Mouse (Mus musculus) CH12.LX (cell line): ENCODE results near the gene Taf8. TPM values are rescaled to one million over a fixed set of nuclear protein-coding genes. Genes with fewer than 3 reads are reported as not detected.

ENCODE experiments used
- DNase-seq: peaks from one replicate; pipeline ENCODE4 v3.0.0-alpha.2; 2013; ENCODE audit errors: extremely low read depth
- H3K27ac ChIP-seq: 2 replicates; pipeline ENCODE4 v1.5.1; 2012; ENCODE audit warnings: low read depth, mild to moderate bottlenecking, control low read depth, moderate library complexity; ENCODE audit not compliant: insufficient read depth
- H3K27me3 ChIP-seq: replicated peaks from 2 replicates; pipeline ENCODE3; 2012; ENCODE audit warnings: inconsistent platforms
- H3K36me3 ChIP-seq, 2 experiments: replicated peaks in 1 of 2; 2 replicates each; pipeline versions ENCODE3 to v1.6.1; 2012; ENCODE audit warnings: inconsistent platforms in 1 of 2, low read length in 1 of 2, mild to moderate bottlenecking in 1 of 2, mixed read lengths in 1 of 2, moderate library complexity in 1 of 2; ENCODE audit not compliant: control insufficient read depth in 1 of 2, insufficient read depth in 1 of 2
- H3K4me1 ChIP-seq, 2 experiments: 2 replicates each; pipeline ENCODE4 v1.6.1; 2012; ENCODE audit warnings: inconsistent platforms in 1 of 2, moderate library complexity in 1 of 2; ENCODE audit not compliant: insufficient read depth in 2 of 2, control insufficient read depth in 1 of 2
- H3K4me2 ChIP-seq: 2 replicates; pipeline ENCODE4 v1.6.1; 2012; ENCODE audit warnings: low read depth, mild to moderate bottlenecking, control low read depth; ENCODE audit not compliant: poor library complexity, insufficient read depth, severe bottlenecking
- H3K4me3 ChIP-seq, 3 experiments: fragments of 150-350 bp in 1 of 3; sonication (generic) in 1 of 3; replicated peaks in 1 of 3; 2 replicates each; pipeline versions ENCODE3 to v1.5.1; 2011 to 2012; ENCODE audit warnings: low read depth in 2 of 3, low read length in 2 of 3, mild to moderate bottlenecking in 2 of 3, moderate library complexity in 2 of 3, control low read depth in 1 of 3, improper control_type of control experiment in 1 of 3, inconsistent platforms in 1 of 3, mixed read lengths in 1 of 3; ENCODE audit not compliant: poor library complexity in 1 of 3
- H3K79me2 ChIP-seq: replicated peaks from 2 replicates; pipeline ENCODE4 v1.6.1; 2012; ENCODE audit warnings: mild to moderate bottlenecking, moderate library complexity; ENCODE audit not compliant: control insufficient read depth, poor library complexity, insufficient read depth, severe bottlenecking; ENCODE audit errors: extremely low read depth
- H3K9ac ChIP-seq: 2 replicates; pipeline ENCODE4 v1.6.1; 2012; ENCODE audit warnings: low read depth, mild to moderate bottlenecking, control low read depth, moderate library complexity; ENCODE audit not compliant: insufficient read depth
- H3K9me3 ChIP-seq: replicated peaks from 2 replicates; pipeline ENCODE3; 2012; ENCODE audit warnings: low read length, inconsistent platforms, mixed read lengths
- BHLHE40 ChIP-seq: IDR thresholded peaks from 2 replicates; pipeline ENCODE4 v1.6.1; 2011; ENCODE audit warnings: mild to moderate bottlenecking, low read depth, low read length, improper control_type of control experiment
- CHD2 ChIP-seq: IDR thresholded peaks from 2 replicates; pipeline ENCODE4 v1.6.1; 2011; ENCODE audit warnings: low read length, improper control_type of control experiment
- E2F4 ChIP-seq: IDR thresholded peaks from 2 replicates; pipeline ENCODE4 v1.6.1; 2011; ENCODE audit warnings: low read depth, low read length, improper control_type of control experiment; ENCODE audit not compliant: insufficient replicate concordance
- ELF1 ChIP-seq: IDR thresholded peaks from 2 replicates; pipeline ENCODE4 v1.6.1; 2014; ENCODE audit warnings: low read depth, mild to moderate bottlenecking, inconsistent platforms, low read length, improper control_type of control experiment
- ETS1 ChIP-seq: conservative IDR thresholded peaks from 2 replicates; pipeline ENCODE4 v1.6.1; 2012; ENCODE audit warnings: low read depth, mild to moderate bottlenecking, inconsistent platforms, low read length, improper control_type of control experiment, moderate library complexity
- GABPA ChIP-seq: IDR thresholded peaks from 2 replicates; pipeline ENCODE4 v1.6.1; 2012; ENCODE audit warnings: low read depth, low read length, improper control_type of control experiment, inconsistent platforms; ENCODE audit not compliant: insufficient replicate concordance
- IRF4 ChIP-seq: IDR thresholded peaks from 2 replicates; pipeline ENCODE4 v1.6.1; 2014; ENCODE audit warnings: low read depth, mild to moderate bottlenecking, inconsistent platforms, low read length, improper control_type of control experiment
- JUN ChIP-seq: IDR thresholded peaks from 2 replicates; pipeline ENCODE4 v1.6.1; 2011; ENCODE audit warnings: low read depth, mild to moderate bottlenecking, low read length, improper control_type of control experiment, moderate library complexity; ENCODE audit not compliant: insufficient read depth
- JUND ChIP-seq: conservative IDR thresholded peaks from 2 replicates; pipeline ENCODE4 v1.6.1; 2011; ENCODE audit warnings: low read depth, low read length, improper control_type of control experiment
- KAT2A ChIP-seq: IDR thresholded peaks from 2 replicates; pipeline ENCODE4 v1.6.1; 2012; ENCODE audit warnings: low read length, improper control_type of control experiment, inconsistent platforms; ENCODE audit not compliant: insufficient replicate concordance
- MAFK ChIP-seq: IDR thresholded peaks from 2 replicates; pipeline ENCODE4 v1.6.1; 2011; ENCODE audit warnings: low read length, improper control_type of control experiment; ENCODE audit not compliant: insufficient replicate concordance
- MAX ChIP-seq: IDR thresholded peaks from 2 replicates; pipeline ENCODE4 v1.6.1; 2011; ENCODE audit warnings: low read length, improper control_type of control experiment
- MEF2A ChIP-seq: IDR thresholded peaks from 2 replicates; pipeline ENCODE4 v1.6.1; 2014; ENCODE audit warnings: low read depth, mild to moderate bottlenecking, inconsistent platforms, low read length, improper control_type of control experiment, borderline replicate concordance
- MXI1 ChIP-seq: IDR thresholded peaks from 2 replicates; pipeline ENCODE4 v1.6.1; 2011; ENCODE audit warnings: mild to moderate bottlenecking, low read depth, low read length, improper control_type of control experiment
- NELFE ChIP-seq: IDR thresholded peaks from 2 replicates; pipeline ENCODE4 v1.6.1; 2011; ENCODE audit warnings: low read depth, low read length, improper control_type of control experiment
- NRF1 ChIP-seq: IDR thresholded peaks from 2 replicates; pipeline ENCODE4 v1.6.1; 2014; ENCODE audit warnings: low read depth, mild to moderate bottlenecking, inconsistent platforms, low read length, improper control_type of control experiment, moderate library complexity
- PAX5 ChIP-seq: IDR thresholded peaks from 2 replicates; pipeline ENCODE4 v1.6.1; 2012; ENCODE audit warnings: low read length, inconsistent platforms, mixed read lengths
- POLR2A ChIP-seq: IDR thresholded peaks from 2 replicates; pipeline ENCODE4 v1.6.1; 2011; ENCODE audit warnings: low read depth, mild to moderate bottlenecking, improper control_type of control experiment, low read length
- POLR2AphosphoS2 ChIP-seq: IDR thresholded peaks from 2 replicates; pipeline ENCODE4 v1.6.1; 2011; ENCODE audit warnings: low read depth, low read length, improper control_type of control experiment
- SIN3A ChIP-seq: IDR thresholded peaks from 2 replicates; pipeline ENCODE4 v1.6.1; 2012; ENCODE audit warnings: low read length, improper control_type of control experiment, inconsistent platforms
- SMC3 ChIP-seq: IDR thresholded peaks from 2 replicates; pipeline ENCODE4 v1.6.1; 2011; ENCODE audit warnings: low read depth, low read length, improper control_type of control experiment
- TCF12 ChIP-seq: IDR thresholded peaks from 2 replicates; pipeline ENCODE4 v1.6.1; 2014; ENCODE audit warnings: low read depth, mild to moderate bottlenecking, inconsistent platforms, low read length, improper control_type of control experiment
- USF1 ChIP-seq: IDR thresholded peaks from 2 replicates; pipeline ENCODE4 v1.6.1; 2014; ENCODE audit warnings: low read depth, mild to moderate bottlenecking, inconsistent platforms, low read length, improper control_type of control experiment
- ZC3H11A ChIP-seq: IDR thresholded peaks from 2 replicates; pipeline ENCODE4 v1.6.1; 2012; ENCODE audit warnings: low read depth, mild to moderate bottlenecking, inconsistent platforms, low read length, improper control_type of control experiment
- ZMIZ1 ChIP-seq: IDR thresholded peaks from 2 replicates; pipeline ENCODE4 v1.6.1; 2012; ENCODE audit warnings: low read depth, mild to moderate bottlenecking, inconsistent platforms, low read length, improper control_type of control experiment
- ZNF384 ChIP-seq: IDR thresholded peaks from 2 replicates; pipeline ENCODE4 v1.6.1; 2012; ENCODE audit warnings: low read depth, low read length, improper control_type of control experiment, inconsistent platforms
- dilution Hi-C: fragments of 300-500 bp; cut with MboI; formaldehyde crosslinking; loops from 2 replicates; pipeline ENCODE4 v1.14.3; 2020; ENCODE audit warnings: low sequenced_read_pairs; ENCODE audit not compliant: extremely low pct_unique_long_range_greater_than_20kb, extremely low pct_ligation_motif_present
- in situ Hi-C: fragments of 300-500 bp; cut with MboI; formaldehyde crosslinking; loops from 3 replicates; pipeline ENCODE4 v1.14.3; 2019; ENCODE audit warnings: low sequenced_read_pairs, low pct_ligation_motif_present, low pct_unique_long_range_greater_than_20kb, mixed read lengths
- polyA plus RNA-seq: library from polyadenylated mRNA; unstranded; fragments of >175 nt; gene quantifications from 2 replicates; pipeline ENCODE4 v1.2.1, GENCODE M21; 2012; ENCODE audit warnings: low read depth; ENCODE audit not compliant: insufficient read length
- total RNA-seq, 2 experiments: library from RNA; depleted of rRNA; stranded (reverse); fragments of 300-350 nt in 1 of 2; fragments of >200 nt in 1 of 2; gene quantifications; 2 replicates each; pipeline ENCODE4 v1.2.3; 2012 to 2014

Gene Taf8
- total and polyA plus RNA-seq, 3 experiments: 16.9 to 18.0 (median 17.0) TPM

- H3K36me3 ChIP-seq: no peaks in the 10 kb centered on the region
- TF ChIP-seq KAT2A (no peak), SIN3A (no peak), MEF2A (no peak), MAFK (no peak), E2F4 (no peak), USF1 (no peak), GABPA (no peak), JUN (no peak), JUND (no peak), SMC3 (no peak), IRF4 (no peak), ZC3H11A (no peak), CHD2 (no peak), POLR2AphosphoS2 (no peak), TCF12 (no peak), NELFE (no peak), NRF1 (no peak), MXI1 (no peak), ELF1 (no peak)
- TF ChIP-seq, all 38 proteins: peak for 0
- Histone ChIP-seq H3K27ac (no peak overlapping the region), H3K9ac (no peak overlapping the region), H3K79me2 (no peaks in the 10 kb centered on the region), H3K27me3 (peaks cover 14% of the 10 kb centered on the region), H3K4me1 (peaks cover 0 to 3% of the 10 kb centered on the region in 2 experiments; a peak in 1 of 4 replicates), H3K9me3 (no peaks in the 10 kb centered on the region), H3K4me2 (no peak overlapping the region), H3K4me3 (no peak overlapping the region)
- DNase-seq: no peak
- dilution Hi-C loops (no loop called here), in situ Hi-C loops (no loop called here)
Measured at GRCm38 (mm10) chr17:47475181-47475580, 26.9 kb downstream of the Taf8 start.

DNA sequence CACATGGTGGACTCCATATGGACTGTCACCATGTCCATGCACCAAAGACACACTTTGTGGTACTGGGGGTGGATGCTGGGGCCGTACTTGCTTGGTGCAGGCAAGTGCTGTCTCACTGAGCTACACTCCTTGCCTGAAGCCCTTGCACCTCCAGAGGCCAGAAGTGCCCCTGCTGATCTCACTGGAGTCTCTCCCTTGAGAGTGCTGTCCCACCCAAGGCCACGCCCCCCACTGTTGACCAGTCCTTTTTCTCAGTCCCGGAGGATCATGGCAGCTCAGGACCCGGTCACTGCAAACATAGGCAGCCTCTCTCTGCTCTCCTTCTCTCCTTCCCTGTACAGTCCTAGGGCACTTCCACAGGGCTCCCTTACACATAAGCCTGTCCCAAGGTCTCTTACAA is 27.8 kb downstream of the Taf8 start:
- H3K27me3 ChIP-seq: peaks cover 14% of the 10 kb centered on the region
- TF ChIP-seq ETS1: no peak
- TF ChIP-seq JUN: no peak
- no peak for TF ChIP-seq BHLHE40
- TF ChIP-seq SMC3: no peak
- TF ChIP-seq MXI1: no peak
- TF ChIP-seq PAX5: no peak
- TF ChIP-seq MAFK: no peak
- no peak for TF ChIP-seq ZNF384
- TF ChIP-seq POLR2A: no peak
- no peak for TF ChIP-seq ZMIZ1
- no peak for TF ChIP-seq MAX
- no peak for TF ChIP-seq SIN3A
- TF ChIP-seq JUND: no peak
- no peak for TF ChIP-seq TCF12
- no peak for TF ChIP-seq ZC3H11A
- no peak for TF ChIP-seq NRF1
- in situ Hi-C loops (no loop called here), dilution Hi-C loops (no loop called here)
- no peak overlapping the region for H3K27ac ChIP-seq
- DNase-seq: no peak
- no peaks in the 10 kb centered on the region for H3K36me3 ChIP-seq
- no peak overlapping the region for H3K9ac ChIP-seq
- H3K4me2 ChIP-seq: no peak overlapping the region
- no peak overlapping the region for H3K4me3 ChIP-seq
- H3K4me1 ChIP-seq: peaks cover 0 to 3% of the 10 kb centered on the region in 2 experiments; a peak in 1 of 4 replicates
- H3K9me3 ChIP-seq: no peaks in the 10 kb centered on the region
- no peaks in the 10 kb centered on the region for H3K79me2 ChIP-seq
